Mouse (Mus musculus): ENCODE measurements around the gene Olfr259.

Olfr259 gene

DNA sequence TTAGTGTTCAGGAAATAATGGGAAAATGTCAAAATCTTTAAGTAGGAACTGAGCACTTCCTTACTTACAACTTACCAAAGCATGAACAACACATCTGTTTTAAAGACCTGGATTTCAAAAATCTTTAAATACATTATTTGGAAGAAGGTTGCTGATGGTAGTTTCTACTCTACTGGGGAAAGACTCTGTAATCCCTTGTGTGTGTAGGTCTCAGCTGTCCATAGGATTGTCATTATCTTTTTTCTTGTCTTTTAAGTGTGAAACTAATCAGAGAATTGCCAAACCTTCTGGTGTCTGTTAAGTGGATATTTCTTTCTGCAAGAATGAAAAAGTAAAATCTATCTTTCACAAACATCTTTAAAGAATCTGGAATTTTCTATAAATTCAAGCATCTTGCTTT is at the start of gene Olfr259:
Gene Olfr259, minus strand, starts transcription at position 101 of the 400 bp plus-strand sequence.
- no peak for DNase-seq (ENCODE audit: low spot score)

DNA sequence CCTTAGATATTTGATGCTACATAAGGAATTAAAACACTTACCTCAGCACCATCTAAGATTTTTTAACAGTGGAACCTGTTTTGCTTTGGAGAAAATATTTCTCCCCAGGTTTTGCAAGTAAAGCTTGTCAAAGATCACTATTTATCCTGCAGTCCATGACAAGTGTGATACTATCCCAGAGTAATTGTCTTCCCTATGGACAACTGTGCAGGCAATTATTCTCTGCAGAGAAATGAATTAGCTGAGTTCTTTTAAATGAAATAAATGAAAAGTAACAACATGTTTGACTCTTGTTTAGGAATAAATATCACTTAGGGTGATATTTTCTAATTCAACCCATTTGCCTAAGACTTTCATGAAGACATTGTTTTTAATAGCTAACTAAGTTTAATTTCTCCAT is 38.2 kb upstream of the Olfr259 start, which contains the start of gene Olfr1111:
Gene Olfr1111, minus strand, starts transcription at position 101 of the 400 bp plus-strand sequence.
- DNase-seq (ENCODE audit: low spot score) = no peak

DNA sequence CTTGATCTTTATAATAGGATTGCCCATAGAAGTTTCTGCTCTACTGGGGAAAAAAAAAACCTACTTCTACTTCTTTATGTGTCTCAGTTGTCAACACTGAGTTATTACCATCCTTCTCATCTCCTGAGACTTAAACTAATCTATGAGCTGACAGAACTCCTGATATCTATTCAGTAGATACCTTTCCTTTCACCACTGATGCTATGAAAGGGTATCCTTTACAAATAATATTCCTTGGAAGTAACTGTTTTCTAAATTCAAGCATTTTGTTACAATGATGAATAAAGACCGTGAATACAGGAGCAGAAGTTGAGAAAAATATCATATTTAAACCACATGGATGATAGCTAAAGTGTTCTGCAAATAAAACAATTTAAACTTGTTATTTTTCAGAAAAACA is 25.8 kb upstream of the Olfr259 start, which contains the start of gene Olfr1110:
Gene Olfr1110, minus strand, starts transcription at position 101 of the 400 bp plus-strand sequence.
- no peak for DNase-seq (ENCODE audit: low spot score)

DNA sequence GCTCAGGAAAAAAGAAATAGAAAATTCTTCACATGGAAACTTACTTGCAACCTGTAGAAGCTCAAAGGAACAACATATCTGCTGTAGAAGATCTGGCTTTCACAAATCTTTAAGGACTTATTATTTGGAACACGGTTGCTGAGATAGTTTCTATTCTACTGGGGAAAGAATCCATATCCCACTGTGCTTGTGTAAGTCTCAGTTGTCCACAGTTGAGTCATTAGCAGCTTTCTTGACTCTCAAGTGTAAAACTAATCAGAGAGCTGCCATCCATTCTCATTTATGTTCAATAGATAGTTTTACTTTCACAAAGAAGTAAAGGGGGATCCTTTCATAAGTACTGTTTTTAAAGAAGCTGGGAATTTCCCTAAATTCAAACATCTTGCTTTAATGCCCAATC is 18.5 kb downstream of the Olfr259 start, which contains the start of gene Olfr1109:
Gene Olfr1109, minus strand, starts transcription at position 101 of the 400 bp plus-strand sequence.
- DNase-seq (ENCODE audit: low spot score) = no peak

DNA sequence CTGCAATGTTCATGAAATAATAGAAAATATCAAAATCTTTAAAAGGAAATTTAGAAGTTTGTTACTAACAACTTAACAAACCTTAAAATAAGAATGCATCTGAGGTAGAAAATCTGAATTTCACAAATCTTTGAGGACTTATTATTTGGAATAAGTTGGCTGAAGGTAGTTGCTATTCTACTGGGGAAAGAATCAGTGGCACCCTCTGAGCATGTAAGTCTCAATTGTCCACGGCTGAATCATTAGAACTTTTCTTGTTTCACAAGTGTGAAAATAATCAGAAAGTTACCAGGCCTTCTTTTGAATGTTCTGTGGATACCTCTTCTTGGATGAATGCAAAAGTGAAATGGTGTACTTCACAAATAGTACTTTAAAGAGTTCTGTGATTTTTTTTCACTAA is 38.6 kb downstream of the Olfr259 start, which contains the start of gene Olfr1107:
Gene Olfr1107, minus strand, starts transcription at position 101 of the 400 bp plus-strand sequence.
- DNase-seq (ENCODE audit: low spot score) = no peak
